Mouse (Mus musculus): Measurements from ENCODE around the gene Vegfa. TPM values are rescaled to one million over a fixed set of nuclear protein-coding genes. Genes with fewer than 3 reads are reported as not detected.

The Vegfa gene
- polyA plus RNA-seq, 1 experiment from 2014 or later = 3.2 TPM

DNA sequence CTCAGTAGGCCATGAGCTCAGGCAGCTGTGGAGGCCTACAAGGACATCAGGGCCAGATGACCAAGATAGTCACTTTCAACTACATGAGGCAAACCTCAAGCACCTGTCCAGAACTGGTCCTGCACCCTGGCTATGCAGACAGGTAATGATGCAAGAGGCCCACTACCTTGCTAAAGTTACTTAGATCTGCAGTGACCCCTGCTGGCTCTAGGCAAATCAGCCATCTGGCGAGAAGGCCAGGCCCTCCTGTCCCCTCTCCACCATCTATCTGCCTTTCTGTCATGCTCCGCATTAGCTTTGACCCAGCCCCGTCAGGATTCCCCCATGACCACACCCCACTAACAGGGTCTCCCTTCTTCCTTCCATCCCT is 42.9 kb upstream of the Vegfa start:
- no peak overlapping the region for H3K4me3 ChIP-seq (ENCODE audit: low read depth, low read length)
- no peak overlapping the region for H3K9ac ChIP-seq (replicated peaks; ENCODE audit: low read length)
- ATAC-seq (replicated peaks; ENCODE audit: insufficient number of reproducible peaks, low FRiP score, low TSS enrichment, low read depth) = no peak
- H3K36me3 ChIP-seq (replicated peaks; ENCODE audit: control insufficient read depth, insufficient read depth, low read depth, low read length) = no peaks in the 10 kb centered on the region
- WGBS = 52% methylated on average over 3 of the region's 3 CpGs
- H3K4me1 ChIP-seq (ENCODE audit: control insufficient read depth, insufficient read depth, low read length) = peaks cover 4% of the 10 kb centered on the region; the same call in 1 of the 2 replicates
- H3K27me3 ChIP-seq (ENCODE audit: control insufficient read depth, insufficient read depth, low read length) = no peaks in the 10 kb centered on the region
- no peaks in the 10 kb centered on the region for H3K9me3 ChIP-seq (replicated peaks; ENCODE audit: control insufficient read depth, low read length)
- H3K27ac ChIP-seq (replicated peaks; ENCODE audit: low read depth, low read length) = no peak overlapping the region
- no peak overlapping the region for H3K4me2 ChIP-seq (ENCODE audit: low read depth, low read length)
- peak; percentile 64 for DNase-seq (ENCODE audit: low spot score)

DNA sequence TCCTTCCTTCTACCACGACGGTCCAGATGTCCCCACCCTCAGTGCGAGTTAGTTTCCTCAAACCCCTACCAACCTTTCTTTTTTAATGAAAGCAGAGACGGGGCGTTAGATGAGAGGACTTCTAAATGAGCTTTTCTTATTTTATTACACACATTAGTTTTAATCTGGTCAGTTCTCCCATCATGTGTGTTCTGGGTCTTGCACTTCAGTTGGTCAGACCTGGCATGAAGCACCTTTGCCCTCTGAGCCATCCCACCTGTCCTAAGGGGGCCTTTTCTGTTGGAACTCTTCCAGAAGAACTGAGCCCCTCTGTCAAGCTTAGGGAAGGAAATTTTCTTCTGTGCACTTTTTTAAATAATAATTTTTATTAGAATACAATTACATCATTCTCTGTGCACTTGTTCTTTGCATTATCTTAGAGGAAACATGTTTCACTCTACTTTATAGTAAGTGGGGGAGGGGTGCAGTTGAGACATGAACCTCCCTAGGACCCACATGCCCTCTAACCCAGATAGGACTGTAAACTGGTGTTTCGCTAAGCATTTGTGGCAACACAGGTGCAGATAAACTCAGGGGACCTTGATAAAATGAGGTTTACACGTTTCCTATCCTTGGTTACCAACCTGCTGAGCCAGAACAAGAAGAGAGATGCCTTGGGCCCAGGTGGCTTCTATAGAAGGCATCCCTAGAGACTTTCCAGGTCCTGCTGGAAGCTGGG is 42.4 kb upstream of the Vegfa start:
- ATAC-seq (replicated peaks; ENCODE audit: insufficient number of reproducible peaks, low FRiP score, low TSS enrichment, low read depth) (no peak), DNase-seq (ENCODE audit: low spot score) (no peak)
- no peaks in the 10 kb centered on the region for H3K27me3 ChIP-seq (ENCODE audit: control insufficient read depth, insufficient read depth, low read length)
- H3K4me3 ChIP-seq (ENCODE audit: low read depth, low read length) = no peak overlapping the region
- no peaks in the 10 kb centered on the region for H3K9me3 ChIP-seq (replicated peaks; ENCODE audit: control insufficient read depth, low read length)
- no peak overlapping the region; the same call in 1 of the 2 replicates for H3K9ac ChIP-seq (replicated peaks; ENCODE audit: low read length)
- no peak overlapping the region; the same call in 1 of the 2 replicates for H3K4me2 ChIP-seq (ENCODE audit: low read depth, low read length)
- 69% methylated on average over 7 of the region's 7 CpGs for WGBS
- H3K4me1 ChIP-seq (ENCODE audit: control insufficient read depth, insufficient read depth, low read length) = peaks cover 4% of the 10 kb centered on the region; the same call in 1 of the 2 replicates
- no peak overlapping the region for H3K27ac ChIP-seq (replicated peaks; ENCODE audit: low read depth, low read length)
- no peaks in the 10 kb centered on the region for H3K36me3 ChIP-seq (replicated peaks; ENCODE audit: control insufficient read depth, insufficient read depth, low read depth, low read length)

DNA sequence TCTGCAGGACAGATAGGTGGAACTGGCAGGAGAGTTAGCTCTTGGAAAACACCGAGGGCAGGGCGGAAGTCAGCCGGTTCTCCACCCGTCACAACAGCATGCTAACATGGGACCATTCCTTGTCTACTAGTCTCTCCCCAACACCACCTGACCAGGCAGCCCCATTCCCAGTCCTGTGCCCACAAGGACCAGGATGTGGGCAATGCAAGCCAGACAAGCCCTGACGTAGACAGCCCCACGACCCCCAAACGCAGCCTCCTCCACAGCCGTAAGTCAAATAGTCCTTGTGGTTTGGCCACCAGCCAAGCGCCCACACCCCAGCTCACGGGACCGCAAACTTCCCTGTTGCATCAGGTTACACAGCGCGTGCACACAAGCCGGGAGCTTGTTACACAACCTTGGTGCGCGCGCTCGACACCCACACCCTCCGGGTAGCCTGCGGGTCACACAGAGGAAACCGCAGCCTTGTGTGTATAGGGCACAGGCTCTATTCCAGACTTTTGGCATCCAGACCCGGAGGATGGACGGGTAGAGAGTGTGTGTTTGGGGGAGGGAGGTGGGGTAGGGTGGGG is 41.6 kb upstream of the Vegfa start:
- Histone ChIP-seq H3K4me1 (ENCODE audit: control insufficient read depth, insufficient read depth, low read length) (peaks cover 4% of the 10 kb centered on the region; the same call in 1 of the 2 replicates), H3K27me3 (ENCODE audit: control insufficient read depth, insufficient read depth, low read length) (no peaks in the 10 kb centered on the region), H3K9me3 (replicated peaks; ENCODE audit: control insufficient read depth, low read length) (no peaks in the 10 kb centered on the region), H3K4me3 (ENCODE audit: low read depth, low read length) (no peak overlapping the region), H3K27ac (replicated peaks; ENCODE audit: low read depth, low read length) (no peak overlapping the region), H3K36me3 (replicated peaks; ENCODE audit: control insufficient read depth, insufficient read depth, low read depth, low read length) (no peaks in the 10 kb centered on the region), H3K4me2 (ENCODE audit: low read depth, low read length) (peak overlapping the region; percentile 32), H3K9ac (replicated peaks; ENCODE audit: low read length) (no peak overlapping the region; the same call in 1 of the 2 replicates)
- peak; percentile 81 for DNase-seq (ENCODE audit: low spot score)
- WGBS = 47% methylated on average over 23 of the region's 23 CpGs
- ATAC-seq (replicated peaks; ENCODE audit: insufficient number of reproducible peaks, low FRiP score, low TSS enrichment, low read depth) = peak; percentile 83

DNA sequence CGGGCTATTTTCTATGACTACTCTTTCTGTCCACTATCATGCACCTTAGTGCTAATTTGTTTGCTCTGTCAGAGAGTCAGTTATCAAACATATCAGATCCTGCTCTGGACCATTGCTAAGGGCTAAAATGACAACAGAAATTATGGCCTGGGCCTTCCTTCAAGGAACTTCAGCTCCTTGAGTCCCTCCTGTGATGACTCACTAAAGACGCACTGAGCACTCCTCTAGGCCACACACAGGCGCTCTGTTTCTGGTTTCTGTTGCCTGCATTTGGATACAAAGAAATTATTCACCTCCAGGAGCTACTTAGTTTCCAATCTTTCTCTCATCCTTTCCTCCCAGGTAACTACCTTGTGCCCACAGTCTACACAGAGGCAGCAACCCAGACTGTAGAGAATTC is 39.4 kb upstream of the Vegfa start:
- WGBS = 91% methylated on average over 3 of the region's 3 CpGs
- no peak overlapping the region for H3K4me2 ChIP-seq (ENCODE audit: low read depth, low read length)
- H3K4me3 ChIP-seq (ENCODE audit: low read depth, low read length) = no peak overlapping the region

DNA sequence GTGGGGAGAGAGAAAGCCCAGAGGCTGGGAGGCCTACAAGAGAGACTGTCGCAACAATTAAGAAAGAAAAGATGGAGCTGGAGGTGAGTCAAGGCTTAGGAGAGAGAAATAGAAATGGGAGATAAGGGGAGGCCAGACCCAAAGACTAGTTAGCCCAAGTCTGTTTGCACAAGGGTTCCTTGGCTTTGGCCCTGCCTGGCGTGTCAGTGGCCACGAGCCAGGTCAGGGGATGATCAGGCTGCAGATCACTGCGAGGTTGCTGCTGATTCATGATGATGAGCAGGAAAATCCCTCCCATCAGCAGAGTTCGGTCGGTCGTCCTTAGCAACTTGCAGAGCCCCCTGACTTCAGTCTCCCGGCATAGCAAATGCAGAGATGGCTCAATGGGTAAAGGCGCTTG is 37.9 kb upstream of the Vegfa start:
- H3K9ac ChIP-seq (replicated peaks; ENCODE audit: low read length) = no peak overlapping the region
- no peaks in the 10 kb centered on the region for H3K9me3 ChIP-seq (replicated peaks; ENCODE audit: control insufficient read depth, low read length)
- H3K4me2 ChIP-seq (ENCODE audit: low read depth, low read length) = no peak overlapping the region
- no peak overlapping the region for H3K27ac ChIP-seq (replicated peaks; ENCODE audit: low read depth, low read length)
- no peaks in the 10 kb centered on the region for H3K27me3 ChIP-seq (ENCODE audit: control insufficient read depth, insufficient read depth, low read length)
- no peak for DNase-seq (ENCODE audit: low spot score)
- peaks cover 4% of the 10 kb centered on the region; the same call in 1 of the 2 replicates for H3K4me1 ChIP-seq (ENCODE audit: control insufficient read depth, insufficient read depth, low read length)
- ATAC-seq (replicated peaks; ENCODE audit: insufficient number of reproducible peaks, low FRiP score, low TSS enrichment, low read depth) = no peak
- H3K4me3 ChIP-seq (ENCODE audit: low read depth, low read length) = no peak overlapping the region
- H3K36me3 ChIP-seq (replicated peaks; ENCODE audit: control insufficient read depth, insufficient read depth, low read depth, low read length) = no peaks in the 10 kb centered on the region
- 71% methylated on average over 9 of the region's 9 CpGs for WGBS

More for the DNA sequence above, 39.4 kb upstream of the Vegfa start:
- Histone ChIP-seq H3K9ac (replicated peaks; ENCODE audit: low read length) (no peak overlapping the region), H3K4me1 (ENCODE audit: control insufficient read depth, insufficient read depth, low read length) (peaks cover 4% of the 10 kb centered on the region; the same call in 1 of the 2 replicates), H3K9me3 (replicated peaks; ENCODE audit: control insufficient read depth, low read length) (no peaks in the 10 kb centered on the region), H3K27me3 (ENCODE audit: control insufficient read depth, insufficient read depth, low read length) (no peaks in the 10 kb centered on the region), H3K36me3 (replicated peaks; ENCODE audit: control insufficient read depth, insufficient read depth, low read depth, low read length) (no peaks in the 10 kb centered on the region), H3K27ac (replicated peaks; ENCODE audit: low read depth, low read length) (no peak overlapping the region)
- ATAC-seq (replicated peaks; ENCODE audit: insufficient number of reproducible peaks, low FRiP score, low TSS enrichment, low read depth) (no peak), DNase-seq (ENCODE audit: low spot score) (no peak)

DNA sequence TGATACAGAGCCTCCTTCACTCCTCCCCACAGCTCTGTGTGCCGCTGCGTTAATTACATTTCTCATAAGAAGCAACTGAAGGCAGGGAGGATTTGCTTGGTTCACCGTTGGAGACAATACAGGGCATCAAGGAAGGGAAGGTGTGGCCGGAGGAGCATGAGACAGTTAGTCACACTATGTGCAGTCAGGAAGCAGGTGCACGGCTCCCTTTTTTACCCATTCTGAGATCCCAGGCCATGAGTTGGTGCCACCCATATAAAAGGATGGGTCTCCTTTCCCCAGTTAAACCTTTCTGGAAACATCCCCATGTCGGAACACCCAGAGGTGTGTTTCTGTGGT is 31.8 kb upstream of the Vegfa start:
- DNase-seq (ENCODE audit: low spot score) = no peak
- no peaks in the 10 kb centered on the region for H3K27me3 ChIP-seq (ENCODE audit: control insufficient read depth, insufficient read depth, low read length)
- peak overlapping the region; percentile 31; the same call in 1 of the 2 replicates for H3K27ac ChIP-seq (replicated peaks; ENCODE audit: low read depth, low read length)
- H3K9me3 ChIP-seq (replicated peaks; ENCODE audit: control insufficient read depth, low read length) = no peaks in the 10 kb centered on the region
- no peak for ATAC-seq (replicated peaks; ENCODE audit: insufficient number of reproducible peaks, low FRiP score, low TSS enrichment, low read depth)
- H3K36me3 ChIP-seq (replicated peaks; ENCODE audit: control insufficient read depth, insufficient read depth, low read depth, low read length) = no peaks in the 10 kb centered on the region
- peaks cover 9% of the 10 kb centered on the region for H3K4me1 ChIP-seq (ENCODE audit: control insufficient read depth, insufficient read depth, low read length)
- 56% methylated on average over 6 of the region's 6 CpGs for WGBS
- H3K4me3 ChIP-seq (ENCODE audit: low read depth, low read length) = no peak overlapping the region
- H3K4me2 ChIP-seq (ENCODE audit: low read depth, low read length) = no peak overlapping the region
- H3K9ac ChIP-seq (replicated peaks; ENCODE audit: low read length) = no peak overlapping the region

DNA sequence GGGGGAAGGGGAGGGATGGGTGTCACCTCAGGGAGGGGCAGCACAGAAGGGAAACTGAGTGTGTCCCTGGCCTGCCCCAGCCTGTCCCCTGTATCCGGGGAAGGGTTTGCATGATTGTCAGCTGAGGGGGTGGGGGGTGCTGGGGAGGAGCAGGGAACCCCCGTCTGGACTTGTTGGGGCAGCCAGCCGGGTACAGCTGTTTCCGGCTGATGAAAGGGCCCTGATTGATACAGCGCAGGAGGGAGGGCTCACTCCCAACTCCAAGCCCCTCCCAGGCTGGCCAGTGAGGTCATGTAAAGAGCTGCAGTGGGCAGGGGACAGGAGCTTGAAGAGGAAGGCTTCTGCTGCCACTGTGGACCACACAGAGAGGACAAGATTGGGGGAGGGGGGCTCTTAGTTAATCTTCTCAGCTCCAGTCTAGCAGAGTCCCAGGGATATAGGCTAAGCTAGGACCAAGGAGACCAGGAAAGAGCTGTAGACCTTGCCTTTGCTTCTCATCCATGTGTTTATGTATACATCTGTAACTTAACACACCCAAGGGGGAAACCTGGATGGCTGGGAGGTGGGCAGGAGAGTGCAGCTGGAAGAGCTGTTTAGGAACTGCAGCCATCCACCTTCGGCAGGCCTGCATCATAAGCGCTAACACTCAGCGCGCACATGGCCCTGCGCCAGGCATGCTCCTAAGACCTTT is 31.3 kb upstream of the Vegfa start:
- WGBS = 30% methylated on average over 10 of the region's 10 CpGs
- Histone ChIP-seq H3K27me3 (ENCODE audit: control insufficient read depth, insufficient read depth, low read length) (no peaks in the 10 kb centered on the region), H3K36me3 (replicated peaks; ENCODE audit: control insufficient read depth, insufficient read depth, low read depth, low read length) (no peaks in the 10 kb centered on the region), H3K4me3 (ENCODE audit: low read depth, low read length) (no peak overlapping the region), H3K4me2 (ENCODE audit: low read depth, low read length) (no peak overlapping the region; the same call in 1 of the 2 replicates), H3K4me1 (ENCODE audit: control insufficient read depth, insufficient read depth, low read length) (peaks cover 9% of the 10 kb centered on the region), H3K9ac (replicated peaks; ENCODE audit: low read length) (peak overlapping the region; percentile 32), H3K27ac (replicated peaks; ENCODE audit: low read depth, low read length) (peak overlapping the region; percentile 31; the same call in 1 of the 2 replicates), H3K9me3 (replicated peaks; ENCODE audit: control insufficient read depth, low read length) (no peaks in the 10 kb centered on the region)
- peak; percentile 68 for DNase-seq (ENCODE audit: low spot score)
- peak; percentile 88 for ATAC-seq (replicated peaks; ENCODE audit: insufficient number of reproducible peaks, low FRiP score, low TSS enrichment, low read depth)

DNA sequence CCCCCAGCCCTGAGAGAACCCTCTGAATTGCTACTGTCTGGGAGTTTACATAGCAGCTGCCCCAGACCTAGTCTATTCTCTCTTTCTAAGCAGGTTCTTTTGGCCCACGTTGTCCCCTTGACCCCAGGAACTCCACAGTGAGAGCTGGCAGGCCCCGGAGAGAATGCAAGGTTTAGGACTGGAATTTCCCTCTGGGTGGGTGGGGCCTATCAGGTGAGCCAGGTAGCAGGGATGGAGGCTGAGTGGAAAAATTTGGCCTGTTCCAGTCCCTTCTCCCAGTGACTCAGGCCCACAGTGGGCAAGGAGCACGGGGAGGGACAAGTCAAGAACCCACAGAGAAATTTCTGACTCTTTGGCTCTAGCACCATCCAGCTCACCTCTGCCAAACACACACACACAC is 28.1 kb upstream of the Vegfa start:
- H3K4me3 ChIP-seq (ENCODE audit: low read depth, low read length) = no peak overlapping the region
- DNase-seq (ENCODE audit: low spot score) = no peak
- no peaks in the 10 kb centered on the region for H3K36me3 ChIP-seq (replicated peaks; ENCODE audit: control insufficient read depth, insufficient read depth, low read depth, low read length)
- H3K9ac ChIP-seq (replicated peaks; ENCODE audit: low read length) = no peak overlapping the region
- H3K4me2 ChIP-seq (ENCODE audit: low read depth, low read length) = no peak overlapping the region
- no peak overlapping the region for H3K27ac ChIP-seq (replicated peaks; ENCODE audit: low read depth, low read length)
- ATAC-seq (replicated peaks; ENCODE audit: insufficient number of reproducible peaks, low FRiP score, low TSS enrichment, low read depth) = no peak
- H3K9me3 ChIP-seq (replicated peaks; ENCODE audit: control insufficient read depth, low read length) = no peaks in the 10 kb centered on the region
- 60% methylated on average over 3 of the region's 3 CpGs for WGBS
- H3K4me1 ChIP-seq (ENCODE audit: control insufficient read depth, insufficient read depth, low read length) = peaks cover 13% of the 10 kb centered on the region
- no peaks in the 10 kb centered on the region for H3K27me3 ChIP-seq (ENCODE audit: control insufficient read depth, insufficient read depth, low read length)

Data from embryonic facial prominence, embryonic 11.5 days (tissue).